Comparison of ENCODE assay signal across 9 mouse cellular contexts in the genomic region with DNA sequence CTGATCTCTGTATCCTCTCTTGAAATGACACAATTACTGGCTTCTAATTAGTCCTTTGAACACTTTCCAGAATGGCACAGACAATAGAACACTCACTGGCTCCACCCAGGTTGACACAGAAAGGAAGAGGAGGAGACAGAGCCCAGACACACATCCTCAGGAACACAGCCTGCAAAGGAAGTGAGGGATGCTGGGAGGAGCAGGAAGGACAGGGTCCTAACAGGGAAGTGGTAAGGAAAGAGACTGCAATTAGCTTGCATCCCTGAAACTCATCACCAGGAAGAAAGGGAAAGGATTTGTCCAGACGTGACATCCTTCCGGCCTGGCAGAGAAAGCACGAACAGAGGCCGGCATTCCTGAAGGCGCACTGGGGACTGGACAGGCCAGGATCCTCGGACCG.
DNase-seq lines count a peak whose midpoint lies in the region; ATAC-seq and TF ChIP-seq lines count a peak whose summit lies in the region.
"Had no signal": no experiment of that assay in that cellular context is flagged by ENCODE, and none has a peak within 500 bp of the region (broad histone marks: within the 10 kb centered on the region; RNA-seq: fewer than 3 reads in every experiment).

No protein-coding gene starts in this region.

- no peak for TF ChIP-seq CTCF in E14TG2a.4 (conservative IDR thresholded peaks at IDR 0.05; ENCODE audit: low read length)

- peaks cover 32% of the 10 kb centered on the region for H3K4me1 ChIP-seq in E14TG2a.4 (replicated peaks; ENCODE audit: low read depth, low read length)

- DNase-seq in adrenal gland, adult 2 months: peak; percentile 22
- no peak for DNase-seq in adrenal gland, adult 8-10 months
- DNase-seq in heart, adult 8-10 months (ENCODE audit: low spot score): peak; percentile 87
- DNase-seq in kidney, postnatal 36 days: peak; percentile 67 to 81
- DNase-seq in frontal cortex, postnatal 10 days (ENCODE audit: low spot score in 2 of 2): no peak
- no peak for DNase-seq in urinary bladder, postnatal 25 days (ENCODE audit: low spot score)

- H3K4me3 ChIP-seq in E14TG2a.4 (replicated peaks; ENCODE audit: low read length): peak overlapping the region; percentile 17; the same call in 1 of the 2 replicates
- H3K4me3 ChIP-seq: embryonic facial prominence, embryonic 12.5 days had no signal

- ATAC-seq in megakaryocyte progenitor cell, adult 5-6 weeks (replicated peaks; ENCODE audit: poor library complexity): no peak

- H3K9me3 ChIP-seq in E14TG2a.4 (ENCODE audit: low read length): no peaks in the 10 kb centered on the region
- H3K9me3 ChIP-seq: embryonic facial prominence, embryonic 12.5 days had no signal

- no peaks in the 10 kb centered on the region for H3K27me3 ChIP-seq in E14TG2a.4 (ENCODE audit: insufficient read depth, low read length)
- H3K27me3 ChIP-seq: embryonic facial prominence, embryonic 12.5 days had no signal

- H3K36me3 ChIP-seq in E14TG2a.4 (ENCODE audit: insufficient read depth, low read length): no peaks in the 10 kb centered on the region
- H3K36me3 ChIP-seq: embryonic facial prominence, embryonic 12.5 days had no signal

Comparison
In these comparisons a context has a peak if more than half of its experiments do, and no peak if none do; other contexts are left out.
1. DNase-seq: peak in adrenal gland, adult 2 months (single experiment), heart, adult 8-10 months (single experiment) and kidney, postnatal 36 days (2 of 2); none in adrenal gland, adult 8-10 months (single experiment), frontal cortex, postnatal 10 days (0 of 2) and urinary bladder, postnatal 25 days (single experiment).